Mouse (Mus musculus) common myeloid progenitor, adult 5-6 weeks (primary cell): ENCODE data around the gene Xrcc2. TPM values are rescaled to one million over a fixed set of nuclear protein-coding genes. Genes with fewer than 3 reads are reported as not detected.
"Not testable (repeated sequence)": the region's sequence is repeated elsewhere in the genome, so short reads cannot be mapped to it uniquely, and the experiment has no call there.

Experiments used
- ATAC-seq: replicated peaks from 2 replicates; pipeline ENCODE4 v1.8.0; 2016; ENCODE audit warnings: low read depth, mild to moderate bottlenecking, moderate TSS enrichment, inconsistent platforms; ENCODE audit not compliant: poor library complexity, severe bottlenecking
- total RNA-seq: library from RNA; stranded (forward); fragments of 200-1000, 187-1606 nt; gene quantifications from 2 replicates; pipeline ENCODE4 v1.2.3, GENCODE M21; 2017

The Xrcc2 gene
- total RNA-seq: 14.8 and 15.3 TPM in 2 replicates

GRCm38 (mm10) chr5:25705567-25706349, at the start of gene Xrcc2:
Xrcc2 (minus strand) TSS chr5:25705825.
- peak; percentile 96 for ATAC-seq

- ATAC-seq: no peak
Measured at GRCm38 (mm10) chr5:25754236-25754766, 48.7 kb upstream of the Xrcc2 start.

- ATAC-seq: no peak
Measured at GRCm38 (mm10) chr5:25753556-25754235, 48.1 kb upstream of the Xrcc2 start.

- ATAC-seq: no peak
Measured at GRCm38 (mm10) chr5:25752862-25753261, 47.2 kb upstream of the Xrcc2 start.

GRCm38 (mm10) chr5:25751552-25751951, 45.9 kb upstream of the Xrcc2 start:
- ATAC-seq: no peak

- no peak for ATAC-seq
Measured at GRCm38 (mm10) chr5:25748613-25749012, 43.0 kb upstream of the Xrcc2 start.

- ATAC-seq: no peak
Measured at GRCm38 (mm10) chr5:25747904-25748303, 42.3 kb upstream of the Xrcc2 start.

- not testable (repeated sequence) for ATAC-seq
Measured at GRCm38 (mm10) chr5:25738902-25739301, 33.3 kb upstream of the Xrcc2 start.

GRCm38 (mm10) chr5:25738448-25738847, 32.8 kb upstream of the Xrcc2 start:
- no peak for ATAC-seq

- ATAC-seq: no peak
Measured at GRCm38 (mm10) chr5:25735861-25736260, 30.2 kb upstream of the Xrcc2 start.

GRCm38 (mm10) chr5:25734318-25734717, 28.7 kb upstream of the Xrcc2 start:
- ATAC-seq: peak; percentile 81

GRCm38 (mm10) chr5:25724134-25724675, 18.6 kb upstream of the Xrcc2 start:
- no peak for ATAC-seq

- ATAC-seq: no peak
Measured at GRCm38 (mm10) chr5:25723016-25723415, 17.4 kb upstream of the Xrcc2 start.

GRCm38 (mm10) chr5:25719390-25719789, 13.8 kb upstream of the Xrcc2 start:
- ATAC-seq: no peak

GRCm38 (mm10) chr5:25713001-25713706, 7.5 kb upstream of the Xrcc2 start:
- not testable (repeated sequence) for ATAC-seq

GRCm38 (mm10) chr5:25704702-25705566, 691 bp downstream of the Xrcc2 start:
- no peak for ATAC-seq

GRCm38 (mm10) chr5:25697941-25698340, 7.7 kb downstream of the Xrcc2 start:
- no peak for ATAC-seq

GRCm38 (mm10) chr5:25696256-25696655, 9.4 kb downstream of the Xrcc2 start:
- ATAC-seq: no peak

- ATAC-seq: no peak
Measured at GRCm38 (mm10) chr5:25695786-25696185, 9.8 kb downstream of the Xrcc2 start.
